Mouse (Mus musculus) monocyte, adult 2 months (primary cell): ENCODE measurements around the gene Pi4k2a.
"Not testable (repeated sequence)": the region's sequence is repeated elsewhere in the genome, so short reads cannot be mapped to it uniquely, and the experiment has no call there.

Experiments used
- DNase-seq, 2 experiments: peaks; one replicate each; pipeline ENCODE4 v3.0.0; 2022; ENCODE audit warnings: low spot score in 2 of 2, low read depth in 1 of 2

The Pi4k2a gene

GRCm38 (mm10) chr19:42079950-42080349, 10.3 kb upstream of the Pi4k2a start:
- no peak for DNase-seq

GRCm38 (mm10) chr19:42080469-42080868, 9.8 kb upstream of the Pi4k2a start:
- no peak for DNase-seq

GRCm38 (mm10) chr19:42081613-42082012, 8.7 kb upstream of the Pi4k2a start:
- DNase-seq: not testable (repeated sequence)

DNA sequence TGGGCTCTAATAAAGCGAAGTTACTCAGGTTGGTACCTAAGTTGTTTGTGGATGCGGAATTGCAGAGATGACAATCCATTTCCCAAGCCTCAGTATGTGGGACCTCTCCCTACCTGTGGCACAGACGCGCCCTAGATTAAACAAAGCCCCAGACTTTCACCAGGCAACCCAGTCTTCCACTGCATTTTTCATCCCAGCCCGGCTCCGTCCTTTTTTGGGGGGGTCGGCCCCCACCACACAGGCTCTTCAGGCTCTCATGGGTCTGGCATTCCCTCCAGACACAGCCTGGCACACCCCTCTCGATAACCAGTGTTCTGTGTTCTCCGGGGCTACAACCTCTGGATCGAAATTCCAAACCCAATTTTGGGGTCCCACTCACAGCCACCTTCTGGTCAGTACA, 4.6 kb upstream of the Pi4k2a start:
- no peak for DNase-seq

DNA sequence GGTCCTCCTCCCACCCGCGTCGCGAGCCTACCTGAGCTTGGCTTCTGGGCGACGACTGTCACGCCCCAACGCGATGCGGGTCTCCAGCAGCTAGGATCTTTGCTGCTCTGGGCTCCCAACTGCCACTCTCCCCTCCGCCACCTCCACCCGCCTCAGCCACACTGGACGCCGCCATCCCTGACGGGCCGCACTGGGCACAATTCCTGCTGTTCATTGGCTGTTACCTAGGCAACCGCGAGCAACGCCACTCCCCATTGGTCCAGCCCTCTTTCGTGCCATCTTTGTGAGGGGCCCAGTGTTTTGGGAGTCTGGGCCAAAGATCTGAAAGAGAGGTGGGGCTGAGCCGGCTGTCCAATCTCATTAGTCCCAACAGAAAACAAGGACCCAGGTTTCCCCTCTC, 4.1 kb upstream of the Pi4k2a start, which contains the start of gene Morn4:
TSS of gene Morn4 (minus strand) at position 192 of the 400 bp plus-strand sequence.
- DNase-seq: peak in 1 of 2 experiments; percentile 13

- peak; percentile 14 to 37 for DNase-seq
Observed at GRCm38 (mm10) chr19:42089103-42089747, 1.0 kb upstream of the Pi4k2a start.

DNA sequence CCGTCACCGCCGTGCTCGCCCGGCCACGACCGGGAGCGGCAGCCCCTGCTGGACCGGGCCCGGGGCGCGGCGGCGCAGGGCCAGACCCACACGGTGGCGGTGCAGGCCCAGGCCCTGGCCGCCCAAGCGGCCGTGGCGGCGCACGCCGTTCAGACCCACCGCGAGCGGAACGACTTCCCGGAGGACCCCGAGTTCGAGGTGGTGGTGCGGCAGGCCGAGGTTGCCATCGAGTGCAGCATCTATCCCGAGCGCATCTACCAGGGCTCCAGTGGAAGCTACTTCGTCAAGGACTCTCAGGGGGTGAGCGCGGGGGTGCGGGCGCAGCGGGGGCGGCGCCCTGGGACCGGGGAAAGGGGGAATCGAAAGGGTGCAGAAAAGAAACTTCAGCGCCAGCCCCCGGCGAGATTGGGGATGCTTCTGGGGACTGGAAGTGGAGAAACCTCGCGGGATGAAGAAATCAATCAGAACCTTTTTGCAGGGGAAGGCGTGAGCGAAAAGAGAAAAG, 419 bp downstream of the Pi4k2a start:
- DNase-seq: peak; percentile 22 to 31

- no peak for DNase-seq
Observed at GRCm38 (mm10) chr19:42099406-42099805, 9.1 kb downstream of the Pi4k2a start.

DNA sequence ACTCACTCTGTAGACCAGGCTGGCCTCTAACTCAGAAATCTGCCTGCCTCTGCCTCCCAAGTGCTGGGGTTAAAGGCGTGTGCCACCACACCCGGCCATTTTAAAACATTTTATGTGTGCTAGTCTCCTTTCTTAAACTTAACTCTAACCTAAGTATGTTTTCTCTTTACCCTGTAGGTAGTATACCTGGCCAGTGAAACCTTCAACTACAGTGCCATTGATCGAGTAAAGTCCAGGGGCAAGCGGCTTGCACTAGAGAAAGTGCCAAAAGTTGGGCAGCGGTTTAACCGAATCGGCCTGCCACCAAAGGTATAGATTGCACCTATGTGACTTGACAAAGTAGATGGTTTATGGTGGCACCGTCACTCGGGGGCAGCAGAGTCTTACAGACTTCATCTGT, 14.4 kb downstream of the Pi4k2a start:
- no peak for DNase-seq

DNA sequence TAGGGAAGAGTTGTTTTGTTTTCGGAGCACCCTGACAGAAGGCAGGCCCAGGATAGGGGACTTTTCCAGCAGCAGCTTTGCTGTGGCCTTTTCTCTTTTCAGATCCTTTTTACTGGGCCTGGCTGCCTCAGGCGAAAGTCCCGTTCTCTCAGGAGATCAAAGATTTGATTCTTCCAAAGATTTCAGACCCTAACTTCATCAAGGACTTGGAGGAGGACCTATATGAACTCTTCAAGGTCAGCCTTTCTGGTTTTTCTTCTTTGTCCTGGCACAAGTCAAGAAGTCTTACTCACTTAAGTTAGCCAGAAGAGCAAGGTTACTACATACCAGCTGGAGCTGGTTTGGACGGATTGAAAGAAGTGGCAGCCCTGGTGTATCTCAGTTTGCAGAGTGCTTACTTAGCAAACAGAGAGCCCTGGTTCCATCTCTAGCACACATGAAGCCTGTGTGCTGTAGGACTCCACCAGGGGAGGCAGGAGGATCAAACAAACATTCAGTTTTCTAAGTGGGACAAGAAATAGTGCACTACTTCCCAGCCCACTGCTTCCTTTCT, 25.6 kb downstream of the Pi4k2a start:
- DNase-seq: no peak

GRCm38 (mm10) chr19:42118142-42118541, 27.9 kb downstream of the Pi4k2a start:
- no peak for DNase-seq

- no peak for DNase-seq
Observed at GRCm38 (mm10) chr19:42118596-42118995, 28.3 kb downstream of the Pi4k2a start.

DNA sequence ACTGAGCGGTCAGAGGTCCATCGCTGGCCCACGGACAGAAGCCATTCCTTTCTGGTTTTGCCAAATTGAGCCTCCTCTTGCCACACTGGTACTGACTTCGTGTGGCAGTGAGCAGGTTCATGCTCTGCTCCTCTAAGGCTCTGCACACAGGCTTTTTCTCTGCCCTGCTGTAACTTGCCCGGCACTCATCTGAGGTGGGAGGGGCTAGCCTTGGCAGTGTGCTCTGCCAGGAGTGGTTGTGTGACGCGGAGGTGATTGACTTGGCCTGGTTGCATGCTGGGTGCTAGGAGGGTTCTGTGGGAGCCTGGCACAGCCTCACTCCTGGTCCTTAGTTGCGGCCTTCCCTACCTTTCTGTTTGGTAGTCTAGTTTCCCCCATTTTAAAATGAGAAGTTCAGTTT, 30.2 kb downstream of the Pi4k2a start:
- no peak for DNase-seq

DNA sequence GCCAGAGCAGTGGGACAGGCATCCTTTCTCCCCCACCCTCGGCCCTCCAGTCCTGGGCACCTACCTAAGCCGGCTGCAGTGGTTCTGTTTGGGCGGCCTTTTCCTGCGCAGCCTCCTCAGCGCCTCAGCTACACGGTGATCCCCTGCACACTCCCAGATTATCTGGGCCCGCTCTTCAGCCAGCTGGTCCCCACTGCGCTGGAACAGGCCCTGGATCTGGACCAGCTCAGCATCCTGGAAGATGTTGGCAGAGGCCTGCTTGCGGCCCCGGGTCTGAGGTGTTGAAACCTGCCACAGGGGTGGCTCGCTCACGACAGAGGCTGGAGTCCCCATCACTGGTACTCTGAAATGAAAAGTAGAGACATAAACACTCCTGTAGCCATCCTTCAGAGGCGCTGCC, 34.4 kb downstream of the Pi4k2a start:
- no peak for DNase-seq

GRCm38 (mm10) chr19:42125501-42126218, 35.4 kb downstream of the Pi4k2a start:
- no peak for DNase-seq

- DNase-seq: no peak
Observed at GRCm38 (mm10) chr19:42126219-42126605, 35.9 kb downstream of the Pi4k2a start.

- DNase-seq: no peak
Observed at GRCm38 (mm10) chr19:42127024-42127423, 36.8 kb downstream of the Pi4k2a start.

DNA sequence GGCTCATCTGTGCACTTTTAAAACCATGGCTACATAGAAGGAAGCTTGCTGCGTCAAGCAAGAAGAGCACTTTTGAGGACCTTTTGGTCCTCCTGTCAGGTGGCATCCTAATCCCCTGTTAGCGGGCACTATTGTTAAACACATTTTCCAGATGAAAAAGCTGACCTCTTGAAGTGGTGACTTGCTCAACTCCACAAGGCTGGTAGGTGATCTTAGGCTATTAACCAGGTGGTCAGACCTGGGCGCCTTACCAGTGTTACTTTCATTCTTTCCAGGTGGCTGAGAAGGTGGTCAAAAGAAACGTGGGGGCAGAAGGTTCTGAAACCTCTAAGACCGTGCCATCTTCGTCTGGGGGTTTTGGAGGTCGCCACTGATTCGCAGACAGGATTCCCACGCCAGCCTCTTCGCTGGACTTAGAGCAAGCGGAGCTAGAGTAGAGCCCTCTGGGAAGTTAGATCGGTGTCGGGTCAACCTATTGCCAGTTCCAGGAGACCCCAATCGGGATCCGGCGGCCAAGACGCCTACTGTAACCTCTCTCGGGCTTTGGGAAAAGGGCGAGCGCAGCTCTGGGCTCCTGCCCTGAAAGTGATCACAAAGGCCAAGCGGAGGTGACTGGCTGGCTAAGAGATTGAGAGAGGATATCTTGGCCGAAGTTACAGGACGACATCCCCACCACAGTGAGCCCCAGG, 37.9 kb downstream of the Pi4k2a start:
- DNase-seq: no peak

DNA sequence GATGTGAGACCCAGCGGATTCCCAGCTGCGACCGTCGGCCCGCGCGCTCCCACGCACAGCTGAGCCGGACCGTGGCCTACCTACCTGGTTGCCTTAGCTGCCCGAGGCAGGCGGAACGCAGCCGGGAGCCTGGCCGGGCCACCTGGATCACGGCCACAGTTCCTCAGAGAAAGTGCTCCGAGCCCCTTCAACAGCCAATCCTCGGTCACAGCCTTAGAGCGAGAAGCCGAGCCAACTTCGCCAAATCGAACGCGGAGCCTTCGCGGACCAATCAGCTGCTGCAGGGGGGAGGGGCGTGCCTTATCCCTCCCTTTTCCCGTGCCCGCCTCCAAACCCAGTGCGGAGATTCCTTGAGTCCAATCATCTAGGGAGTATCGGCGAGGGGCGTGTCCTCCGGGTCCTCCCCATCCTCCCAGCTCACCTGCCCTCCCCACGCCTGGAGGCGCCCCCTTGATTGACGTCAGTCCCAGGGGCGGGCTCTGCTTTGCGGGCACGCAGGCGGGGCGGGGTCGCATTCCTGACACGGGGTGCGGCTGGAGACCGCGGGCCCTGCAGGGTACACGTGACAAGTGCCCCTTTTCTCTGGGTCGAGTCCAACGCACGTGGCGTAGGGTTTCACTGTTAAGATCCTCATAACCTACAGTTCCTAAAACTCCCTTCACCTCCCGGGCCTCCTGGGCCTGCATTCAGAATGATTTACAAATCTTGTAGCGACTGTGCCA, 38.7 kb downstream of the Pi4k2a start, which contains the start of gene Avpi1:
TSS of gene Avpi1 (minus strand) at position 273 of the 722 bp plus-strand sequence.
- DNase-seq: peak; percentile 84 to 93

DNA sequence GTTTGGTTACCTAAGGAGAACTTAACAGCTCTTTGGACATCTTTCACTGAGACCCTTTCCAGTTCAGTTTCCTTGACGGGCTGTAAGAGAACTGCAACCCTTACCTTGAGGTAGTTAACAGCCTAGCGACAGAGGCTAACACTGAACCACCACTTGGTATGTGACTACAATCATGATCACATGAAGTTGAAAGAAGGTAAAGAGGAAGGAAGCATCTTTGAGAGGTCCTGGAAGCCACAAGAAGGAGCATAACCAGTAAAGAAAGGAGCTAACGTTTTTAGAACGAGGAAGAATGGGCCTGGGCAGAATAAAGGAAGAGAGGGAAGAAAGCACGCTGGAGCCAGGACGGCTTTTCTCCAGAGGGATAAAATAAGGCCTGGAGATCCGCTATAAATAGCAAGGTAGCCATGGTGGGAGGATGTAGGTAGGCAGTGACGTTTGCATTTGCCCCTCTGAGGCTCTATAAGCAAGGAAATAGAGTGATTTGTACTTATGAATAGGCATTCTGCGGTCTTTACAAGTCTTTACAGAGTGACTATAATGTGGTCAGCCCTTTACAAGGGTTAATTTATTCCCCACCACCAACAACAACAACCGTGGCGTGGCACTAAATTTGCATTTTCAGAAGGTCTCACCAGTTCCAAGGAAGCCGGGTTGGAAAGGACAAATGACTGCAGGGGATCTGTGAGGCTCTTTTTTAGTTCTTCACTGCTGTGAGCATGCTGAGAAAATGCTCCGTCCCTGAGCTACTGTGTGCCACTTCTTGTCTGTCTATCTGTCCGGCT, 39.4 kb downstream of the Pi4k2a start:
- DNase-seq: no peak
